Mouse (Mus musculus) kidney, adult 11 months (tissue): Measurements from ENCODE around the gene Sytl3.
"Not testable (repeated sequence)": the region's sequence is repeated elsewhere in the genome, so short reads cannot be mapped to it uniquely, and the experiment has no call there.

Experiments
- DNase-seq: peaks from one replicate; pipeline ENCODE4 v3.0.0; 2022

The Sytl3 gene

DNA sequence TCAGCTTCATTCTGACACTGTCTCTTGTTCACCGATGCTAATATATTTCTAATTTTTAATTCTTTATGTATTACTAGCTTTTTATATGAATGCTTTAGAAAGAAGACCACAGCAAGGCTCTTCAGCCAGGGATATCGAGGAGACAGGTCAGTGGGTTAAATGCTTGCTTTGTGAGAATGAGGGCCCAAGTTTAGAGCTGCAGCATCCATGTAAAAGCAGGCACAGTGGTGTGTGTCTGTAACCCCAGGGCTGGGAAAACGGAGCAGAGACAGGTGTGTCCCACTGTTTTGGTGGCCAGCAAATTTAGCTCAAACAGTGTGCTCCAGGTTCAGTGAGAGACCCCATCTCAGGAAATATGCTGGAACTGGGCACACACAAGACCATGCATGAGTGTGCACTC, 11.4 kb upstream of the Sytl3 start:
- not testable (repeated sequence) for DNase-seq

- DNase-seq, result not testable (repeated sequence)
These were observed 7.9 kb upstream of the Sytl3 start for GRCm38 (mm10) chr17:6650904-6651565.

DNA sequence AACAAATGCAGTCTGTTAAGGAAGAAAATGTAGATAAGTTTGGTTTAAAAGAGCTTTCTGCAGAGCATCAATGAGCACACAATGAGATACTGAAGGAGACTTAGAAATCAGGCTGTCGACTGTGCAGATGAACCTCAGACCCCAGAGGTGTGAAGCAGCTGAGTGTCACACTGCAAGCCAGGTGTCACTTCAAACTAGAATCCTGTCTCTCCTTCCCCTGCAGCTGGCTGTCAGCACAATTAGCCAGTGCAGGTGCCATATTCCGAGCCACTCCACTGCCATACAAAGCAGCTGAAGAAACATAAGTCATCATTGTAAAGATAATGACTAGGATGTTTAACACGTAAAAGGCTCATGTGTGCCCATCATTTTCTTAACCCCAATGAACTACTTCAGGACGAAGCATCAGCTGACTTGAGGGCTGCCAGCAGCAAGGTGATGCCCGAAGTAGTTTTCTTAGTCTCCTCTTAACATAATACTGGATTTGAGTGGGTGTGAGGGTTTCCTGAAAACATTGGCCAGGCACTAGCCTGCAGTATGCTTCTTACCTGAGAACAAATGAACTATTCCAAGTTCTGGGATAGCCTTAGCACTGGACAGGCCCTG, 5.4 kb upstream of the Sytl3 start:
- DNase-seq, result not testable (repeated sequence)

GRCm38 (mm10) chr17:6655087-6655511, 3.8 kb upstream of the Sytl3 start:
- DNase-seq, result peak; percentile 52

GRCm38 (mm10) chr17:6655567-6656281, 3.2 kb upstream of the Sytl3 start, which contains the start of gene Dynlt1f:
TSS of gene Dynlt1f (minus strand) at chr17:6655900.
- DNase-seq, result peak; percentile 89

- DNase-seq, result not testable (repeated sequence)
These were observed 2.4 kb upstream of the Sytl3 start for GRCm38 (mm10) chr17:6656471-6656870.

DNA sequence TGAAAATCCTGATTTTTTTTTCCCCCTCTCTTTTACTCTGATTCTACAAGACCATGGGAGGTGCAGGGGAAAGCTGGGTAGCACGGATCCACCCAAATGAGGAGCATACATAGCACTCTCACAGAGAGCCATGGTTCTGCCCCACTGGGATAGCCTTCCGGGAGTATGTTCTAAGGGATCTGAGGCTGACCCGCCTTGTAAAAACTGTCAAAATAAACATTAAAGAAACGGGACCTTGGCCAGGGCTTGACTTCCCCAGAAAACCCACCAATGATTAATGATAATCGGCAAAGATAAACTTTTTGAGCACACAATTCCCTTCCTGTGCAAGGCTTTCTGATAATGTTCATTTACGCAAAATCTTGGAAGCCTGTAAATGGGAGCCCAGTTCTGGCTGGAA, 1.7 kb downstream of the Sytl3 start:
- not testable (repeated sequence) for DNase-seq

GRCm38 (mm10) chr17:6661093-6661816, 2.4 kb downstream of the Sytl3 start:
- not testable (repeated sequence) for DNase-seq

DNA sequence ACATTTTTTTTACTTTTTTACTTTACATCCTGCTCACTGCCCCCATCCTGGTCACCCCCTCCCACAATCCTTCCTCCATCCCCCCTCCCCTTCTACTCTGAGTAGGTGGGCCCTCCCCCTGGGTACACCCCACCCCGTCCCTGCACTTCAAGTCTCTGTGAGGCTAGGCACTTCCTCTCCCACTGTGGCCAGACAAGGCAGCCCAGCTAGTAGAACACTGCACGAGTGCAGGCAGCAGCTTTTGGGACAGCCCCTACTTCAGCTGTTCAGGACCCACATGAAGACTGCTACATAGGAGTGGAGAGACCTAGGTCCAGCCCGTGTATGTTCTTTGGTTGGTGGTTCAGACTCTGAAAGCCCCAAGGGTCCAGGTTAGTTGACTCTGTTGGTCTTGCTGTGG, 3.9 kb downstream of the Sytl3 start:
- not testable (repeated sequence) for DNase-seq

GRCm38 (mm10) chr17:6665389-6665788, 6.5 kb downstream of the Sytl3 start:
- not testable (repeated sequence) for DNase-seq

DNA sequence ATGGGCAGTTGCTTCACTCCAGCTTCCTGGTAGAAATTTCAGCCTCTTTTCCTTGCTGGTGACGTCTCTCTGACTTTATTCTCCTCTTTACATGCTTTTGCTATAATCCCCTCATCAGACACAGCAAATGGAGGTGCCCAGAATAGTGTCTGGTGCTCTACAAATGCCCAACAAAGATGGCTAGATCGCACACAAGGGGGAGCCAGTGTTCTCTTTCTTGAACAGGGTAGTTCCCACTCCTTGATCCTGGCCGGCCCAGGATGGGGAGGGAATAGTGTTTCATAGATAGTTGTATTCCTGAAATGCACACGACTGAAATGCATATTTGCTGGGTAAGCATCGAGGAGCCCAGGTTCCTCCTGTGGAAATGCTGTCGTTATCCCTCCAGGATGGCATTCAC, 9.6 kb downstream of the Sytl3 start:
- DNase-seq, result not testable (repeated sequence)

DNA sequence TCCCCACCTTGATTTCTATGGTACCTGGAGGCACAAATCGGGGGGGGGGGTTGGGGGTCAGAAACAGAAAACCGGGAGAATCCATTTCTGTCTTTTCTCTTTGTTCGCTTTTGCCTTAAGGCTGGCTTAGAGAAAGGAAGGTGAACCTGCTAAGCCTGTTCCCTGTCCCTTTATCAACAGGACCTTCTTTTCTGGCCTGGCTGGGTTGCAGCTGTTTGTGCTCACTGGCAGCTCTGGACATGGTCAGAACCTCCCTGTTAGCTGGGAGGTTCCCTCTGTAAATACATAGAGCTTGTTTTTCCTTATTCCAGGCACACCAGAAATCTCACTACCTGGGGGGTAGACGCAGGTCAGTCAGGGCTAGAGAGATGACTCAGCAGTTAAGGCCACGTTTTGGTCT, 15.4 kb downstream of the Sytl3 start:
- DNase-seq, result not testable (repeated sequence)

DNA sequence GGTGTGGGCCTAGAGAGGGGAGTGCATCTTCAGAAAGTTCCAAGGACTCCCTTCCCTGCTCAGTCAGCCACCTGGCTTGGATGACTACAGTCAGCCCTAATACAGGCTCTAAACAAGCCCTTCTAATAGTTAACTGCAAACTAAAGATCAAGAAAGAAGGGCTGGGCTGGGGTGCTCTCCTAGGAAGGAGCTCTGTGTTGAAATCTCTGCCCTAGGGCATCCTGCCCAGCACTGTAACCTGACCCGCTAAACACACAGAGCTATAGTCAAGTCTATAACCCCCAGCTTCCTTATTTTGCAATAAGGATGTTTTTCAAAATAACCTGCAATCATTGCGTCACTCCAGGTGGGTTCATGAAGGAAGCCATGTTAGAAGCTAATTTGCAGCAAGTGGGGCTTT, 19.2 kb downstream of the Sytl3 start:
- DNase-seq, result not testable (repeated sequence)

- DNase-seq, result not testable (repeated sequence)
These were observed 22.8 kb downstream of the Sytl3 start for GRCm38 (mm10) chr17:6681721-6682120.

DNA sequence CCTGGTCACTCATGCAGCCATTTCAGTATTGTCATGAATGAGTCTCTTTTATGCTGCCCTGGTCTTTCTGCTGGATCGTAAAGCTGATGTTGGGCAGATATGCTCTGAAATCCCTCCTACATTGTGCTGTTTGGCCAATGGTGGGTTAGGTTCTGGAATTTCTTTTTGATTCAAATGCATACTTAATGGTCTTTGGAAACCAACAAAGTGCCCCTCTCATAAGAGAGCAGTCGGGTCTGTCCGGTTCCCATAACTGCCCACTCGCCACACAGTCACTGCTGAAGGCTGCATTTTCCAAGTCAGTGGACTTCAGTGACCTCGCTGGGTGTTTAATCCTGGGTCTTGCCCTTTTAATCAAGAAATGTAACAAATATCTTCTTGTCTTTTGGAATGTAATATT, 24.8 kb downstream of the Sytl3 start:
- not testable (repeated sequence) for DNase-seq

DNA sequence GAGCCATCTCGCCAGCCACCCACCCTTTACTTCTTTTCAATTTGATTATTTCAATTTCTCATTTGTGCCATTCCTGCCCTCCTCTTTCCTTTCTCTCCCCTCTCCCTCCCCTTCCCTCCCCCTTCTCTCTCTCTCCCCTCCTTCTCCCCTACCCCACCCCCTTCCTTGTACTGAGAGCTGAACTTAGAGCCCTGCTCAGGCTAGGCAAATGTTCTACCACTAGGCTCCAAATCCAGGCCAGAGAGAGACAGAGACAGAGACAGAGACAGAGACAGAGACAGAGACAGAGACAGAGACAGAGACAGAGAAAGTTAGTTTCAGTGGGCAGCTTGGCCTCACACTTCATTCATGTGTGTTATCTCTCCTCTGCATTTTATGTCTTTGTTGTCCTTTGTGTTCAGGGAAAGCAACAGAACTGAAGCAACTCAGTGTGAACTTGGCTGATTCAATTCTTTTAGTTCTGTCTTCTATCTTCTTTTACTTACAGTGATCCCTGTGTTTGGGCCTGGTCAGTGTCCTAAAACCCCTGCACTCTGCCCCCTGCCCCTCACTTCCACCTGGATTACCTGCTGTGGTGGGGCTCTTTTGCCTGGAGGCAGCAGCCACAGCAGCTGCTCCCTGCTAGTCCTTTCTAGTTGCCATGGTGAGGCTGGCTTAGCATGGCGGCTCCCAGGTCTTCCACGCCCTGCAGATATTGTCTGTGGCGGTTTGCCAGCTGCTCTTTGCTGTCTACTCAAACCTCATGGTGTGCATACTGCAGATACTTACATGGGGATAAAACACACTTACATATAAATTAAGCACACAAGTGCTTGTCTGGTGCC, 25.8 kb downstream of the Sytl3 start:
- DNase-seq, result not testable (repeated sequence)

GRCm38 (mm10) chr17:6685288-6685818, 26.5 kb downstream of the Sytl3 start:
- DNase-seq, result peak; percentile 43

- DNase-seq, result not testable (repeated sequence)
These were observed 27.5 kb downstream of the Sytl3 start for GRCm38 (mm10) chr17:6686299-6686971.

GRCm38 (mm10) chr17:6689344-6689743, 30.5 kb downstream of the Sytl3 start:
- not testable (repeated sequence) for DNase-seq

DNA sequence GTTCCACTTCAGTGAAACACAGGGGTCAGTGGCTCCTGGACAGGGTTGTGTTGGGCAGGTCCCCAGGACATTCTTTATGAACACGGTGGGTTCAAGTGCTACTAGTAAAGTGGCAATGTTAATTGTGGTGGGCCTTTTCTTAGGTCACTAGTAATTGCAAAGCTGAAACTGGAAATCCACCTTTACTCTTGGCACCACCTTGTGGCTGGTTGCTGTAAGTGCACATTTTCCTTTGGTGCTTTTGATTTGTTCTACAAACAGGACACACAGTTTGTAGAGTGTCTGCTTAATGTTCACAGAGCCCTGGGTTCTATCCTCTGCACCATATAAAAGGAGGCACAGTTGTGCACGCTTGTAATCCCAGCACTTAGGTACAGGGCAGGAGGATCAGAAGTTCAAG, 32.7 kb downstream of the Sytl3 start:
- peak; percentile 73 for DNase-seq

GRCm38 (mm10) chr17:6695712-6696111, 36.8 kb downstream of the Sytl3 start:
- not testable (repeated sequence) for DNase-seq
